Mouse (Mus musculus) spleen, postnatal 14 days (tissue): ENCODE measurements around the gene Pcif1.
A peak's percentile ranks its signal among the peaks of the same experiment; 100 is the strongest.

Experiments used
- DNase-seq, 2 experiments: peaks; one replicate each; pipeline ENCODE4 v3.0.0; 2021 to 2022; ENCODE audit warnings: low spot score in 2 of 2

Gene Pcif1

GRCm38 (mm10) chr2:164923291-164923690 is 44.2 kb downstream of the Pcif1 start:
- DNase-seq, result no peak

DNA sequence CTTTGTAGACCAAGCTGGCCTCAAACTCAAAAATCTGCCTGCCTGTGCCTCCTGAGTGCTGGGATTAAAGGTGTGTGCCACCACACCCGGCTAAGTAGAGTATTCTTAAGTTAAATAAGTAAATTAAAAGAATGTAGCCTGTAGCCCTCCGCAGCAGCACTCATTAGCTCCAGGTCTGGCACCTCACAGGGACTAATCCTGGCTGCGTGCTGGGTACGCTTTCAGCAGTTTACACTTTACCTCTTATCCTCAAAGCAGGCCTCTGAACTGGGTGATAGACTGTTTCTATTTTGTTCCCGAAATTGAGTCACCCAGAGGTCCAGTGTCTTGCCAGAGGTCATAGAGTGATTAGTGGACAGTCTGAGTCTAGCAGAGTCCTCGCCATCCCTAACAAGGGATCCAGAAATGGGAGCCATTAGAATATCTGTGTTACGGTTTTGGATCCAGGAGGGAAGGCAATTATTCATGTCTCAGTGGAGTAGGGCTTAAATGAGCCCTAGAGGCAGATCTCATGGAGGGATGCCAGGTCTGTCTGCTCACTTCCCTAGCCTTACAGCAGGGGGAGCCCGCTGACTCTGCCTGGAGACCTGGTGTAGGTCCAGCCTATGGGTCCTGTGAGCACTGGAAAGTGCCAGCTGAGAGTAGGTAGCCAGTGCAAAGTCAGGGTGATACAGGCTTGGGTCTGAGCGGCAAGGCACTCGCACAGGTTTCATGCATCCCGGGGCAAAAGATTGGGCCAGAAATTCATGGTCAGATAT is 45.2 kb downstream of the Pcif1 start:
- DNase-seq, result peak; percentile 64 to 76

- no peak for DNase-seq
These were observed 51.8 kb downstream of the Pcif1 start for GRCm38 (mm10) chr2:164930706-164931581.

GRCm38 (mm10) chr2:164933534-164933933 is 54.4 kb downstream of the Pcif1 start:
- no peak for DNase-seq

- no peak for DNase-seq
These were observed 56.9 kb downstream of the Pcif1 start for GRCm38 (mm10) chr2:164935991-164936390.

GRCm38 (mm10) chr2:164938146-164939091 is 59.3 kb downstream of the Pcif1 start:
- no peak for DNase-seq

DNA sequence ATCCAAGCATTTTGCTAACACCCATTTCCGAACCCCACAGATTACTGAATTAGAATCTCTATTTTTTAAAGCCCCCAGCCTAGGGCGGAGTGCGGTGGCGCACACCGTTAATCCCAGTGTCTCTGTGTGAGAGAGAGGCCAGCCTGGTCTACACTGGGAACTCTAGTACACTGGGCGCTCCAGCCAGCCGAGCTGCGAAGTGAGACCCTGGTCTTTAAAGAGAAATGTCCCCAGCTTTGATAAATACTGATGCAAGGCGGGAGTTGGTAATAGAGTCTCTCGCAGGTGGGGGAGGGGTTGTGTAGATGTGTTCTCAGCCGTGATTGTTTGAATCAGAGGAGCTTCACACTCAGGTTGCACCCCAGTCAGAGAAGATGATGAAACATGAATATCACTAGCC is 60.0 kb downstream of the Pcif1 start:
- no peak for DNase-seq

DNA sequence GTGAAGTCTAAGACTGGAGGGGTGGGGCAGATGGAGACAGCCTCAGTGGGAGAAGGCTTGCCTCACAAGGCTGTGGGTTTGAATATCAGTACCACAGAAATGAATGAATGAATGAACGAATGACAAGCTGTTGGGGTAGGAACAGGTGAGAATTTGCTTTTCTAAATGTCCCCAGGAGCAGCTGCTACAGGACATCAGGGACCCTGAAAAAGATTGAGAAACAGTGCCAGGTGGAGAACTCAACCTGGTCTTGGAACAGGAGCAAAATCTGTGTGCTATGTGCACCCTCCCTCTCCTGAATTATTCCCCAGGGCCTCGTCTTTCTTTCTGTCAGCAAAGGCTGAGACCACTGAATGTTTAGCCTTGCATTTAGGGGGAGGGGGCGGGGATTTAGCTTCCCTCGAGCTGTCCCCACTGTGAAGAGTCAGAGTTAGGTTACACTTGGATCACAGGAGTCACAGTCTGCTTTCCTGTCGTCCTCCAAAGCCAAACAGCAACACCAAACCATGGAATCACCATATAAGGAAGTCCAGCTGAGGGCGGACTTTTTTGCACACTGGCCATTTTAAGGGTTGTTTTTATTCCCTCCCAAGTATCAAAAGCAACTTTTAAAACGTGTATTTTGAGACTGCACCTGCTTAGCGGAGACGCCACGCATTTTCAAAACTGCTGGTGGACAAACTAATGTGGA is 61.2 kb downstream of the Pcif1 start, which contains the start of gene Mmp9:
Mmp9 (plus strand) TSS at position 641 of the 691 bp plus-strand sequence.
- no peak for DNase-seq

DNA sequence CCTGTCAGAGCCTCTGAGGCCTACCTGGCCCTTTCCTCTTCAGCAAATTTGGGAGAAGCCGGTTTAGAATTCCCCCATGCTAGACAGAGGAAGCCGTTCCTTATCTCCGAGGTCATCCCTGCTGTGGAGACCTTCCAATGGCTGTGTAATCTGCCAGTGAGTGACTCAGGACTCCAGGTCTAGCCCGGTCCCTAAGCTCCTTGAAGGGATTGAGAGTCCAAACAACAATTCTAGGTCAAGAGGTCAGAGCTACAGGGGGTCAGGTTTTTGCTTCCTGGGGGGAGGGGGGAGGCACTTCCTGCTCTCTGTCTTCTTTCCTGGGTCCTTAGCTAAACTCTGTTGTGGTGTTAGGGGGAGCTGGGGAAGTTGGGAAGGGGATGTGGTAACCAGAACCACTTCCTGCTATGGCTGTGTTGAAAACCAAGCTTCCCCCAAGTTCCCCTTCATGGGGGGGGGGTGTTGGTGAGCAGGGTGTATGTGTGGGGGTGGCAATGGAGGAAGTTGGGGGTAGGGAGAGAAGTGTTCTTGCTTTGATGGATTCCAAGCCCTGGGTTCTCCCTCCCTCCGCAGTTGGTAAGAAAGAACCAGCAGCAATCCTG is 63.7 kb downstream of the Pcif1 start:
- DNase-seq, result no peak
